Comparison of ENCODE assay signal across 26 mouse cellular contexts in genomic region chr11:82193826-82194225, GRCm38 (mm10).
A peak's percentile ranks its signal among the peaks of the same experiment; 100 is the strongest.
DNase-seq lines count a peak whose midpoint lies in the region; ATAC-seq and TF ChIP-seq lines count a peak whose summit lies in the region.
"Had no signal": no experiment of that assay in that cellular context is flagged by ENCODE, and none has a peak within 500 bp of the region (broad histone marks: within the 10 kb centered on the region; RNA-seq: fewer than 3 reads in every experiment).

No protein-coding gene starts in this region.

- CTCF ChIA-PET in Patski (lab: Charles Lee) = no interaction called here

- POLR2A ChIA-PET in Patski (lab: Charles Lee) = no interaction called here

- peak; percentile 8 to 13 for DNase-seq in frontal cortex, postnatal 36 days (ENCODE audit: low spot score in 2 of 2)
- no peak for DNase-seq in frontal cortex, postnatal 10 days (ENCODE audit: low spot score in 2 of 2)
- DNase-seq in right cerebral cortex, adult 18-20 months = peak; percentile 37
- no peak for DNase-seq in right cerebral cortex, postnatal 14 days
- peak; percentile 66 for DNase-seq in Patski (ENCODE audit: low read depth, low spot score)
- no peak for DNase-seq in layer of hippocampus, adult 2 months (ENCODE audit: low spot score in 2 of 2)
- no peak for DNase-seq in adrenal gland, postnatal 14 days
- DNase-seq: cerebellum, adult 2 months; gastrocnemius, postnatal 14 days; heart, adult 11 months; heart, postnatal 10 days; kidney, adult 11 months; kidney, postnatal 36 days; left cerebral cortex, postnatal 4 days; lung, embryonic 14.5 days; right cerebral cortex, postnatal 4 days; thymus, postnatal 25 days had no signal

- TF ChIP-seq CTCF in Patski (IDR thresholded peaks at IDR 0.05) = no peak
- no peak for TF ChIP-seq CTCF in layer of hippocampus, adult 2 months (conservative IDR thresholded peaks at IDR 0.05)

- no peak overlapping the region for H3K4me3 ChIP-seq in layer of hippocampus, adult 2 months
- H3K4me3 ChIP-seq: hindbrain, embryonic 10.5 days; kidney, embryonic 15.5 days; left cerebral cortex, adult 2 months; limb, embryonic 15.5 days; megakaryocyte, embryonic 14.5 days; midbrain, embryonic 15.5 days; neural tube, embryonic 15.5 days; stomach, embryonic 15.5 days had no signal

- H3K27me3 ChIP-seq in Patski = peaks cover 36% of the 10 kb centered on the region
- H3K27me3 ChIP-seq: limb, embryonic 15.5 days; midbrain, embryonic 15.5 days; neural tube, embryonic 15.5 days; stomach, embryonic 15.5 days had no signal

- H3K27ac ChIP-seq in layer of hippocampus, adult 2 months = no peak overlapping the region
- H3K27ac ChIP-seq: hindbrain, embryonic 10.5 days; kidney, embryonic 15.5 days; left cerebral cortex, adult 2 months; limb, embryonic 15.5 days; liver, embryonic 14.5 days; midbrain, embryonic 15.5 days; neural tube, embryonic 15.5 days; stomach, embryonic 15.5 days had no signal

- in situ Hi-C loops in Patski (cut with MboI; ENCODE audit: low pct_unique_long_range_greater_than_20kb) = no loop called here

- peak; percentile 84 for ATAC-seq in Patski
- ATAC-seq: midbrain, embryonic 15.5 days had no signal

Comparison
In these comparisons a context has a peak if more than half of its experiments do, and no peak if none do; other contexts are left out.
1. DNase-seq: peak in frontal cortex, postnatal 36 days (2 of 2), right cerebral cortex, adult 18-20 months (single experiment) and Patski (single experiment); none in frontal cortex, postnatal 10 days (0 of 2), right cerebral cortex, postnatal 14 days (single experiment), layer of hippocampus, adult 2 months (0 of 2) and adrenal gland, postnatal 14 days (single experiment).